Mouse (Mus musculus) forebrain, embryonic 10.5 days (tissue): ENCODE results near the gene Crtc2. TPM values are rescaled to one million over a fixed set of nuclear protein-coding genes. Genes with fewer than 3 reads are reported as not detected.
A peak's percentile ranks its signal among the peaks of the same experiment; 100 is the strongest.
"Not testable (repeated sequence)": the region's sequence is repeated elsewhere in the genome, so short reads cannot be mapped to it uniquely, and the experiment has no call there.

Experiments used
- DNase-seq: peaks from one replicate; pipeline ENCODE4 v3.0.0-alpha.2; 2017; ENCODE audit warnings: low spot score; ENCODE audit errors: extremely low spot score
- H3K27ac ChIP-seq: fragments of 300-500 bp; sonication (generic); 2 replicates; pipeline ENCODE4 v1.5.1; 2016; ENCODE audit warnings: mild to moderate bottlenecking
- H3K27me3 ChIP-seq: fragments of 300-500 bp; sonication (generic); 2 replicates; pipeline ENCODE4 v1.6.1; 2016; ENCODE audit warnings: mild to moderate bottlenecking; ENCODE audit not compliant: poor library complexity, severe bottlenecking
- H3K36me3 ChIP-seq: fragments of 300-500 bp; sonication (generic); replicated peaks from 2 replicates; pipeline ENCODE4 v1.6.1; 2016; ENCODE audit warnings: mild to moderate bottlenecking, moderate library complexity
- H3K4me1 ChIP-seq: fragments of 300-500 bp; sonication (generic); 2 replicates; pipeline ENCODE4 v1.6.1; 2016
- H3K4me3 ChIP-seq: fragments of 300-500 bp; sonication (generic); 2 replicates; pipeline ENCODE4 v1.5.1; 2016; ENCODE audit warnings: mild to moderate bottlenecking, moderate library complexity
- H3K9me3 ChIP-seq: fragments of 300-500 bp; sonication (generic); 2 replicates; pipeline ENCODE4 v1.6.1; 2016; ENCODE audit warnings: mild to moderate bottlenecking, moderate library complexity
- WGBS: fragments of 180-500 bp; shearing (Covaris S2); methylation state at CpG from one replicate; pipeline ENCODE4 v1.1.7; 2016; 5-methylcytosine and 5-hydroxymethylcytosine counted together
- polyA plus RNA-seq: library from polyadenylated mRNA; unstranded; fragments of >200 nt; fragmentation: Nextera tagmentation; extraction: Ambion mirVana; gene quantifications from 2 replicates; pipeline ENCODE4 v1.2.1, GENCODE M21; 2016

The Crtc2 gene
- polyA plus RNA-seq, 1 experiment from 2014 or later = 26.4 TPM

- Histone ChIP-seq H3K4me1 (peaks cover 5% of the 10 kb centered on the region; the same call in 1 of the 2 replicates), H3K27ac (no peak overlapping the region), H3K4me3 (no peak overlapping the region), H3K36me3 (peaks cover 72% of the 10 kb centered on the region), H3K9me3 (no peaks in the 10 kb centered on the region), H3K27me3 (no peaks in the 10 kb centered on the region)
- 89% methylated on average over 9 of the region's 9 CpGs for WGBS
- no peak for DNase-seq
Measured at GRCm38 (mm10) chr3:90279216-90279615, 25.3 kb downstream of the Crtc2 start.

- Histone ChIP-seq H3K4me1 (peaks cover 5% of the 10 kb centered on the region; the same call in 1 of the 2 replicates), H3K4me3 (no peak overlapping the region), H3K27ac (no peak overlapping the region), H3K36me3 (peaks cover 67% of the 10 kb centered on the region), H3K9me3 (no peaks in the 10 kb centered on the region), H3K27me3 (no peaks in the 10 kb centered on the region)
- DNase-seq = no peak
- WGBS = 93% methylated on average over 7 of the region's 7 CpGs
Measured at GRCm38 (mm10) chr3:90279743-90280142, 25.8 kb downstream of the Crtc2 start.

DNA sequence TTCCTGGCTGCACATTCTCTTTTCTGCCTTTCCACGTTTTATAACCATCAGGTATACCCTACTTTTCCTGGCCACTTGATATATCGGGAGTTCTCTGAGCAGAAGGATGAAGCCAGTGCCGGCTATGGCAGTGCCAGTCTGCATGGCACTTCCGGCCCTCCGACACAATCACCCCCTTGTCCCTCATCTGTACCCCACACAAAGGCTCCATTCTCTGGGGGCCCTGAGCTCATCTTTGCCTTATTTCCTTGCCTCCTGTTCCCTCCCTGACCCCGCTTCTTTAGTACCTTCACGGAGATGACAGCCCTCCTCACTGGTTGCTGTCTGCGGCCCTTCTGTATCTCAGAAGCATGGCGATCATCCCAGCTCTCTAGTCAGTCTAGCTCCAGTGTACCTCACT is 26.7 kb downstream of the Crtc2 start:
- Histone ChIP-seq H3K36me3 (peaks cover 58% of the 10 kb centered on the region), H3K4me1 (peaks cover 5% of the 10 kb centered on the region; the same call in 1 of the 2 replicates), H3K27me3 (no peaks in the 10 kb centered on the region), H3K27ac (no peak overlapping the region), H3K9me3 (no peaks in the 10 kb centered on the region), H3K4me3 (no peak overlapping the region)
- WGBS = 88% methylated on average over 9 of the region's 9 CpGs
- DNase-seq = no peak

GRCm38 (mm10) chr3:90284150-90284549 is 30.2 kb downstream of the Crtc2 start:
- H3K36me3 ChIP-seq = peaks cover 23% of the 10 kb centered on the region
- H3K9me3 ChIP-seq = no peaks in the 10 kb centered on the region
- WGBS = 94% methylated on average over 2 of the region's 2 CpGs
- no peaks in the 10 kb centered on the region for H3K27me3 ChIP-seq
- no peaks in the 10 kb centered on the region for H3K4me1 ChIP-seq
- no peak for DNase-seq
- no peak overlapping the region for H3K4me3 ChIP-seq
- H3K27ac ChIP-seq = no peak overlapping the region

- peaks cover 13% of the 10 kb centered on the region for H3K4me1 ChIP-seq
Measured at GRCm38 (mm10) chr3:90289403-90289802, 35.4 kb downstream of the Crtc2 start.

DNA sequence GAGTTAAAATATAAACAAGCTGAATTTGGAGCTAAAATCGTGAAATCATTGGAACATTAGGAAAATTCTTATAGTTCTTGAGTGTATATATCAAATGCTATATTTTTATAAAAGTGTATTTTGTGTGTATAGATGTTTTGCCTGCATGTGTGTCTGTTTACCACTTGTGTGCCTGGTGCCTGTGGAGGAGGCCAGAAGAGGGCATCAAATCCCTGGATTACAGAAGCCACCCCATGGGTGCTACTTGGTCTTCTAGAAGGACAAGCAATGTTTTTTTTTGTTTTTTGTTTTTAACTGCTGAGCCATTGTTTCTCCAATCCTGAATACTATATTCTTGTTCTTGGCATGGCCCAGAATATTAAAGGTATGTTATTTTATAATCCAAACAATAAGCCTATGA is 36.6 kb downstream of the Crtc2 start:
- no peaks in the 10 kb centered on the region for H3K9me3 ChIP-seq
- peaks cover 8% of the 10 kb centered on the region for H3K36me3 ChIP-seq
- WGBS = 86% methylated on average over 1 of the region's 1 CpGs
- H3K27me3 ChIP-seq = no peaks in the 10 kb centered on the region
- no peak for DNase-seq
- no peak overlapping the region for H3K27ac ChIP-seq
- H3K4me3 ChIP-seq = no peak overlapping the region
- peaks cover 21% of the 10 kb centered on the region for H3K4me1 ChIP-seq

More at GRCm38 (mm10) chr3:90289403-90289802, 35.4 kb downstream of the Crtc2 start:
- not testable (repeated sequence) for DNase-seq, H3K9me3 ChIP-seq, H3K27me3 ChIP-seq, H3K36me3 ChIP-seq, H3K4me3 ChIP-seq, H3K27ac ChIP-seq
- WGBS = 68% methylated on average over 3 of the region's 3 CpGs

GRCm38 (mm10) chr3:90291982-90292344 is 38.0 kb downstream of the Crtc2 start:
- Histone ChIP-seq H3K36me3 (peaks cover 21% of the 10 kb centered on the region), H3K27ac (peak overlapping the region; percentile 93), H3K4me3 (peak overlapping the region; percentile 86), H3K4me1 (peaks cover 21% of the 10 kb centered on the region), H3K27me3 (no peaks in the 10 kb centered on the region), H3K9me3 (no peaks in the 10 kb centered on the region)
- WGBS = 42% methylated on average over 2 of the region's 2 CpGs
- DNase-seq = no peak

GRCm38 (mm10) chr3:90292345-90293275 is 38.6 kb downstream of the Crtc2 start, which contains the start of gene Gatad2b:
Gene Gatad2b, plus strand, starts transcription at chr3:90293178.
- no peaks in the 10 kb centered on the region for H3K27me3 ChIP-seq
- WGBS = under 1% methylated on average over 47 of the region's 47 CpGs

GRCm38 (mm10) chr3:90293352-90294063 is 39.5 kb downstream of the Crtc2 start:
- Histone ChIP-seq H3K4me1 (peaks cover 21% of the 10 kb centered on the region), H3K27ac (peak overlapping the region; percentile 93), H3K9me3 (no peaks in the 10 kb centered on the region), H3K36me3 (peaks cover 34% of the 10 kb centered on the region), H3K27me3 (no peaks in the 10 kb centered on the region), H3K4me3 (peak overlapping the region; percentile 86)
- DNase-seq = no peak
- WGBS = 0% methylated on average over 38 of the region's 68 CpGs

More at GRCm38 (mm10) chr3:90292345-90293275, 38.6 kb downstream of the Crtc2 start, which contains the start of gene Gatad2b:
- DNase-seq = peak; percentile 99
- Histone ChIP-seq H3K4me3 (peak within 1 kb of the TSS; percentile 86), H3K36me3 (peaks cover 28% of the 10 kb centered on the region), H3K9me3 (no peaks in the 10 kb centered on the region), H3K27ac (peak within 1 kb of the TSS; percentile 93), H3K4me1 (peaks cover 21% of the 10 kb centered on the region)

DNA sequence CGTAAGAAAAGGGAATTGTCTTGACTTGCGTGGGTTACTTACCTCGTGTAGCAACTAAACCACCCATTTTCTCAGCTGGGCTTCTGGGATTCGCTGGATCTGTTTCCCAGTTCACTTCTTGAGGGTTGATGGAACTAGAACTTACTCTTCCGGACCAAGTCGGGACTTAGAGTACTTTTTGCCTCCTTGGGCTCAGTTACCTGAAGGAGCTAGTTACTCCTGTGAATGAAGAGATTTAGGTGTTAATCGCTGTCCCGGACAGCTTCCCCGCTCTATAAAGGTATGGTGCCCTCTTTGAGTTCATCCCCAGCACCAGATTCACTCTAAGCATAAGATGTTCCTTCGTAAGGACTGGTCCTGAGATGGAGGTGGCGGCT is 40.1 kb downstream of the Crtc2 start:
- H3K4me1 ChIP-seq = peaks cover 21% of the 10 kb centered on the region
- 2% methylated on average over 11 of the region's 11 CpGs for WGBS
- no peaks in the 10 kb centered on the region for H3K9me3 ChIP-seq
- no peaks in the 10 kb centered on the region for H3K27me3 ChIP-seq
- H3K4me3 ChIP-seq = peak overlapping the region; percentile 86
- peaks cover 34% of the 10 kb centered on the region for H3K36me3 ChIP-seq
- peak overlapping the region; percentile 93 for H3K27ac ChIP-seq
- DNase-seq = no peak

DNA sequence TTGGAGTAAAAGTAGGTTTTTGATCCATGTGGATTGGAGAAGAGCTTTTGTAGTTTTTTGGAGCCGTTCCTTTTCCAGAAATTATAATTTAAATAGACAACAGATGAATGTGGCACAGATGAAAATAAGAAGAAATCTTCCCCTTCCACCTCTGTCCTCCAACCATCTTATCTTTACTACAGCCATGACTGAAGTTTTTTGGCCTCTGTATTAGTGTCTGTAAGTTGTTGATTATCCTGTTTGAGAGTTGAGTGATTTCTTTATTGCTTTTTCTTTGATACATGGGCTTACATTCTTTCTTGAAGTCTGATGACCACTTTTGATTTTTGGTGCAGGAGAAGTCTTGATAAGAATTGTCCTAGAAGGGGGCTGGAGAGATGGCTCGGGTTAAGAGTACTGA is 40.7 kb downstream of the Crtc2 start:
- Histone ChIP-seq H3K27ac (peak overlapping the region; percentile 93), H3K36me3 (peaks cover 35% of the 10 kb centered on the region), H3K4me1 (peaks cover 21% of the 10 kb centered on the region), H3K27me3 (no peaks in the 10 kb centered on the region), H3K4me3 (peak overlapping the region; percentile 86), H3K9me3 (no peaks in the 10 kb centered on the region)
- 83% methylated on average over 2 of the region's 2 CpGs for WGBS
- no peak for DNase-seq

- 94% methylated on average over 3 of the region's 3 CpGs for WGBS
- Histone ChIP-seq H3K9me3 (no peaks in the 10 kb centered on the region), H3K36me3 (peaks cover 27% of the 10 kb centered on the region), H3K4me1 (no peaks in the 10 kb centered on the region; the same call in 1 of the 2 replicates), H3K27me3 (no peaks in the 10 kb centered on the region), H3K4me3 (no peak overlapping the region), H3K27ac (no peak overlapping the region)
- DNase-seq = no peak
Measured at GRCm38 (mm10) chr3:90305801-90306200, 51.8 kb downstream of the Crtc2 start.

DNA sequence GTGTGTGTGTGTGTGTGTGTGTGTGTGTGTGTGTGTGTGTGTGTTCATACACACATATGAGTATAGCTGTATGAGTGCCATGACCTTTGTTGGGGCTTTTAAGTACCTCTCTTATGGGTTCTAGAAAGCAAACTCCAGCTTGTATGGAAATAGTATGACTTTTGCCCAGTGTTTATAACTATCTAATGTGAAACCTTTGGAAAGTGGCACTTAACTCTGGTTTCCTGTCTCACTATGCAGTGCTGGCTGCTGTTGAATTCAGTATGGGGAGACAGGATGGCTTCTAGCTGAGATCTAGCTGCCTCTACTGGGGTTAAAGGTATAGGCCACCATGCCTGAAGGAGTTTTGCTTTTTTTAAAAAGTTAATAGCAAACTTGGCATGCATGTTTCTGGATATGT is 55.6 kb downstream of the Crtc2 start:
- Histone ChIP-seq H3K36me3 (peaks cover 25% of the 10 kb centered on the region), H3K27ac (no peak overlapping the region), H3K27me3 (no peaks in the 10 kb centered on the region), H3K4me1 (no peaks in the 10 kb centered on the region; the same call in 1 of the 2 replicates), H3K9me3 (no peaks in the 10 kb centered on the region), H3K4me3 (no peak overlapping the region)
- DNase-seq = no peak
